Mouse (Mus musculus) midbrain, embryonic 10.5 days (tissue): ENCODE results near the gene Prss22. TPM values are rescaled to one million over a fixed set of nuclear protein-coding genes. Genes with fewer than 3 reads are reported as not detected.
A peak's percentile ranks its signal among the peaks of the same experiment; 100 is the strongest.

Experiments
- DNase-seq: peaks from one replicate; pipeline ENCODE4 v3.0.0-alpha.2; 2017; ENCODE audit warnings: low spot score
- H3K27ac ChIP-seq: fragments of 300-500 bp; sonication (generic); replicated peaks from 2 replicates; pipeline ENCODE4 v1.5.1; 2016; ENCODE audit warnings: mild to moderate bottlenecking
- H3K27me3 ChIP-seq: fragments of 300-500 bp; sonication (generic); 2 replicates; pipeline ENCODE4 v1.6.1; 2016; ENCODE audit warnings: low read depth, mild to moderate bottlenecking; ENCODE audit not compliant: poor library complexity, severe bottlenecking
- H3K36me3 ChIP-seq: fragments of 300-500 bp; sonication (generic); 2 replicates; pipeline ENCODE4 v1.6.1; 2016; ENCODE audit warnings: mild to moderate bottlenecking, moderate library complexity
- H3K4me1 ChIP-seq: fragments of 300-500 bp; sonication (generic); 2 replicates; pipeline ENCODE4 v1.6.1; 2016
- H3K4me3 ChIP-seq: fragments of 300-500 bp; sonication (generic); 2 replicates; pipeline ENCODE4 v1.5.1; 2016; ENCODE audit warnings: mild to moderate bottlenecking, moderate library complexity
- H3K9me3 ChIP-seq: fragments of 300-500 bp; sonication (generic); replicated peaks from 2 replicates; pipeline ENCODE4 v1.6.1; 2016; ENCODE audit warnings: mild to moderate bottlenecking
- WGBS: fragments of 180-500 bp; shearing (Covaris S2); methylation state at CpG from one replicate; pipeline ENCODE4 v1.1.7; 2016; 5-methylcytosine and 5-hydroxymethylcytosine counted together
- polyA plus RNA-seq: library from polyadenylated mRNA; unstranded; fragments of >200 nt; fragmentation: Nextera tagmentation; extraction: Ambion mirVana; gene quantifications from 2 replicates; pipeline ENCODE4 v1.2.1, GENCODE M21; 2016

Prss22 gene
- polyA plus RNA-seq, 1 experiment from 2014 or later: 0.26 TPM

- Histone ChIP-seq H3K9me3 (no peaks in the 10 kb centered on the region), H3K27ac (peak overlapping the region; percentile 79), H3K36me3 (no peaks in the 10 kb centered on the region), H3K27me3 (0 out of 2 replicates have a peak, but pooled peaks cover 7% of the 10 kb centered on the region), H3K4me3 (peak overlapping the region; percentile 39), H3K4me1 (peaks cover 30% of the 10 kb centered on the region)
- no peak for DNase-seq
- WGBS: 75% methylated on average over 9 of the region's 9 CpGs
Measured at GRCm38 (mm10) chr17:23992789-23993553, 4.9 kb downstream of the Prss22 start.

- 55% methylated on average over 2 of the region's 2 CpGs for WGBS
- Histone ChIP-seq H3K4me1 (peaks cover 37% of the 10 kb centered on the region), H3K36me3 (no peaks in the 10 kb centered on the region), H3K9me3 (no peaks in the 10 kb centered on the region), H3K27ac (no peak overlapping the region), H3K27me3 (0 out of 2 replicates have a peak, but pooled peaks cover 3% of the 10 kb centered on the region), H3K4me3 (no peak overlapping the region)
- DNase-seq: no peak
Measured at GRCm38 (mm10) chr17:23989802-23990201, 8.1 kb downstream of the Prss22 start.

- Histone ChIP-seq H3K27me3 (no peaks in the 10 kb centered on the region), H3K4me3 (no peak overlapping the region), H3K4me1 (peaks cover 17% of the 10 kb centered on the region), H3K9me3 (no peaks in the 10 kb centered on the region), H3K36me3 (no peaks in the 10 kb centered on the region), H3K27ac (no peak overlapping the region)
- DNase-seq: no peak
- 69% methylated on average over 1 of the region's 1 CpGs for WGBS
Measured at GRCm38 (mm10) chr17:23984989-23985388, 12.9 kb downstream of the Prss22 start.

- H3K27me3 ChIP-seq: no peaks in the 10 kb centered on the region
- H3K4me1 ChIP-seq: peaks cover 20% of the 10 kb centered on the region
- H3K36me3 ChIP-seq: no peaks in the 10 kb centered on the region
- DNase-seq: no peak
- 58% methylated on average over 4 of the region's 4 CpGs for WGBS
- H3K27ac ChIP-seq: no peak overlapping the region
- no peaks in the 10 kb centered on the region for H3K9me3 ChIP-seq
- no peak overlapping the region for H3K4me3 ChIP-seq
Measured at GRCm38 (mm10) chr17:23982912-23983311, 15.0 kb downstream of the Prss22 start.

- Histone ChIP-seq H3K9me3 (no peaks in the 10 kb centered on the region), H3K27me3 (no peaks in the 10 kb centered on the region), H3K4me3 (no peak within 1 kb of the TSS), H3K27ac (no peak within 1 kb of the TSS), H3K4me1 (peaks cover 11% of the 10 kb centered on the region), H3K36me3 (no peaks in the 10 kb centered on the region)
- DNase-seq: no peak
- 81% methylated on average over 10 of the region's 10 CpGs for WGBS
Measured at GRCm38 (mm10) chr17:23980297-23980909, 17.5 kb downstream of the Prss22 start, which contains the start of gene Prss30. TSS of gene Prss30 (minus strand) at chr17:23980566.

GRCm38 (mm10) chr17:23979471-23979870 lies 18.4 kb downstream of the Prss22 start:
- WGBS: 64% methylated on average over 3 of the region's 3 CpGs
- H3K4me3 ChIP-seq: no peak overlapping the region
- DNase-seq: no peak
- H3K4me1 ChIP-seq: peaks cover 11% of the 10 kb centered on the region
- no peaks in the 10 kb centered on the region for H3K9me3 ChIP-seq
- H3K36me3 ChIP-seq: no peaks in the 10 kb centered on the region
- H3K27me3 ChIP-seq: no peaks in the 10 kb centered on the region
- no peak overlapping the region for H3K27ac ChIP-seq

- 83% methylated on average over 4 of the region's 4 CpGs for WGBS
Measured at GRCm38 (mm10) chr17:23976665-23977064, 21.2 kb downstream of the Prss22 start.

GRCm38 (mm10) chr17:23971315-23971714 lies 26.6 kb downstream of the Prss22 start:
- H3K27me3 ChIP-seq: no peaks in the 10 kb centered on the region
- DNase-seq: no peak
- no peaks in the 10 kb centered on the region for H3K36me3 ChIP-seq
- no peaks in the 10 kb centered on the region for H3K4me1 ChIP-seq
- no peak overlapping the region for H3K27ac ChIP-seq
- 88% methylated on average over 9 of the region's 9 CpGs for WGBS
- no peaks in the 10 kb centered on the region for H3K9me3 ChIP-seq
- no peak overlapping the region for H3K4me3 ChIP-seq

More at GRCm38 (mm10) chr17:23976665-23977064, 21.2 kb downstream of the Prss22 start:
- H3K4me1 ChIP-seq: peaks cover 8% of the 10 kb centered on the region
- DNase-seq: no peak
- no peaks in the 10 kb centered on the region for H3K36me3 ChIP-seq
- no peaks in the 10 kb centered on the region for H3K27me3 ChIP-seq
- H3K27ac ChIP-seq: no peak overlapping the region
- H3K9me3 ChIP-seq: no peaks in the 10 kb centered on the region
- no peak overlapping the region for H3K4me3 ChIP-seq

- DNase-seq: peak; percentile 70
- Histone ChIP-seq H3K4me3 (no peak overlapping the region), H3K9me3 (no peaks in the 10 kb centered on the region), H3K27ac (no peak overlapping the region), H3K4me1 (peaks cover 8% of the 10 kb centered on the region), H3K36me3 (no peaks in the 10 kb centered on the region), H3K27me3 (no peaks in the 10 kb centered on the region)
- 3% methylated on average over 1 of the region's 1 CpGs for WGBS
Measured at GRCm38 (mm10) chr17:23969231-23969630, 28.7 kb downstream of the Prss22 start.

- Histone ChIP-seq H3K4me1 (peaks cover 8% of the 10 kb centered on the region), H3K4me3 (no peak overlapping the region), H3K27ac (no peak overlapping the region), H3K36me3 (no peaks in the 10 kb centered on the region), H3K9me3 (no peaks in the 10 kb centered on the region), H3K27me3 (no peaks in the 10 kb centered on the region)
- no peak for DNase-seq
- 50% methylated on average over 2 of the region's 2 CpGs for WGBS
Measured at GRCm38 (mm10) chr17:23968780-23969179, 29.1 kb downstream of the Prss22 start.

- Histone ChIP-seq H3K4me3 (no peak overlapping the region), H3K36me3 (no peaks in the 10 kb centered on the region), H3K27ac (no peak overlapping the region), H3K4me1 (peaks cover 8% of the 10 kb centered on the region), H3K27me3 (no peaks in the 10 kb centered on the region), H3K9me3 (no peaks in the 10 kb centered on the region)
- 88% methylated on average over 10 of the region's 10 CpGs for WGBS
- no peak for DNase-seq
Measured at GRCm38 (mm10) chr17:23966658-23967401, 31.1 kb downstream of the Prss22 start.

- Histone ChIP-seq H3K9me3 (no peaks in the 10 kb centered on the region), H3K27me3 (no peaks in the 10 kb centered on the region), H3K36me3 (no peaks in the 10 kb centered on the region), H3K27ac (no peak overlapping the region), H3K4me3 (no peak overlapping the region), H3K4me1 (peaks cover 8% of the 10 kb centered on the region)
- DNase-seq: no peak
- WGBS: 45% methylated on average over 6 of the region's 6 CpGs
Measured at GRCm38 (mm10) chr17:23965805-23966425, 32.0 kb downstream of the Prss22 start.
